ENCODE assay signal across 8 mouse cellular contexts in the genomic region with DNA sequence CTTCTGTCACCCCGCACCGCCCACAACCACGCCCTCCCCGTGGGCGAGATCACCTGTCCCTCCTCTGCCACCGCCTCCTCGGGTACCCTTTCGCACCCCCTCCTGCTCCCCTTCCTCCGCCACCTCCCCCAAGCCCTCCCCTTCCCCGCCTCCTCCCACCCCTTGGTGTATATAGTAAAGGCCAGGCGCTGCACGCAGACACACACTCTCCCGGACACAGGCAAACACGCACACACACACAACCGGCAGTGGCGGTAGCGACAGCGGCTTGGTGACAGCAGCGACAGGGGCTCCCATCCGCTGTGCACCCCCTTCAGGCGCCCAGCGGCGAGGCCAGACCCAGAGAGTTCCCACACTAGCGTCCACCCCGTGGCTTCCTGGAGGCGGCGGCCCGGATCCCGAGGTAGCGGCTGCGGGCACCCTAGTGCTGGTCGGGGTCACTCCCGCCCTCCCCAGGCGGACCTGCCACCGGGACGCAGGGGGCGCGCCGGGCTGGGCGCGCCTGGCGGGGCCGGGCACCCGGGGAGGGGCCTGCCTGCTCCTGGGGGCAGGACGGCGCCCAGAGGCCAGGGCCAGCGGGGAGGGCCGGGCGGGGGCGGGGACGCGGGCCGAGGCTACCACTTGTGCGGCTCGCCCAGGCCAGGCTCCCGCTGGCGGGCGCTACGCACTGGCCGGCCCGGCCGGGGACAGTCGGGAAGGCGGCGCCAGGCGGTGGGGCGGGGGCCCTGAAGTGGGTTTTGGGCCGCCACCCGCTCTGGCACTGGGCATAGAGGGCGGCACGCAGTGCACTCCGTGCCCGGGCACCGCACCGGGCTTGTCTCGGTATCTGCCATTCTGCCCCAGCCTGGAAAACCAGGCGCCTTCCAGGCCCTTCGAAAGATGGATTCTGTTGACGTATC. TPM values are rescaled to one million over a fixed set of nuclear protein-coding genes. Genes with fewer than 3 reads are reported as not detected.
DNase-seq lines count a peak whose midpoint lies in the region; ATAC-seq and TF ChIP-seq lines count a peak whose summit lies in the region.

Gene Rai2, plus strand, starts transcription at position 205 of the 899 bp plus-strand sequence.

- no peak for TF ChIP-seq EP300 in liver, postnatal 0 days (IDR thresholded peaks at IDR 0.05; ENCODE audit: low read depth)

- H3K4me2 ChIP-seq in embryonic facial prominence, embryonic 12.5 days (replicated peaks), result peak within 1 kb of the TSS; percentile 95
- H3K4me2 ChIP-seq in heart, embryonic 12.5 days, result peak within 1 kb of the TSS; percentile 97
- H3K4me2 ChIP-seq in kidney, embryonic 14.5 days (replicated peaks; ENCODE audit: low read depth, low read length), result peak within 1 kb of the TSS; percentile 78
- H3K4me2 ChIP-seq in liver, postnatal 0 days (ENCODE audit: low read depth, low read length), result peak within 1 kb of the TSS; percentile 70

- ATAC-seq in embryonic facial prominence, embryonic 12.5 days (ENCODE audit: insufficient number of reproducible peaks, insufficient read depth, low FRiP score, low TSS enrichment), result peak; percentile 81
- peak; percentile 78 for ATAC-seq in heart, embryonic 12.5 days (ENCODE audit: insufficient number of reproducible peaks, low FRiP score)
- peak; percentile 85 for ATAC-seq in kidney, embryonic 14.5 days (ENCODE audit: low FRiP score, low TSS enrichment)
- peak; percentile 62 for ATAC-seq in liver, postnatal 0 days
- ATAC-seq in erythroid progenitor cell, adult 5-6 weeks (replicated peaks; ENCODE audit: low FRiP score, poor library complexity, severe bottlenecking), result no peak

- H3K4me3 ChIP-seq in embryonic facial prominence, embryonic 12.5 days, result peak within 1 kb of the TSS; percentile 53
- H3K4me3 ChIP-seq in heart, embryonic 12.5 days, result peak within 1 kb of the TSS; percentile 75
- H3K4me3 ChIP-seq in kidney, embryonic 14.5 days (ENCODE audit: low read length), result peak within 1 kb of the TSS; percentile 52
- H3K4me3 ChIP-seq in liver, postnatal 0 days (ENCODE audit: low read depth, low read length), result peak within 1 kb of the TSS; percentile 45

- DNase-seq in urinary bladder, adult 2 months (ENCODE audit: low spot score), result peak; percentile 25
- no peak for DNase-seq in urinary bladder, postnatal 25 days (ENCODE audit: low spot score)
- peak; percentile 29 for DNase-seq in liver, postnatal 0 days
- DNase-seq in ovary, postnatal 10 days (ENCODE audit: low spot score), result peak; percentile 13

- H3K27me3 ChIP-seq in embryonic facial prominence, embryonic 12.5 days, result peaks cover 59% of the 10 kb centered on the region
- peaks cover 41% of the 10 kb centered on the region for H3K27me3 ChIP-seq in heart, embryonic 12.5 days (replicated peaks)
- H3K27me3 ChIP-seq in kidney, embryonic 14.5 days (ENCODE audit: control insufficient read depth, insufficient read depth, low read length), result no peaks in the 10 kb centered on the region; the same call in 1 of the 2 replicates
- H3K27me3 ChIP-seq in liver, postnatal 0 days (ENCODE audit: insufficient read depth, low read length), result peaks cover 36% of the 10 kb centered on the region

- 25% methylated on average over 62 of the region's 79 CpGs for WGBS in embryonic facial prominence, embryonic 12.5 days
- 11% methylated on average over 32 of the region's 79 CpGs for WGBS in heart, embryonic 12.5 days
- WGBS in kidney, embryonic 14.5 days, result 22% methylated on average over 46 of the region's 79 CpGs
- 16% methylated on average over 22 of the region's 79 CpGs for WGBS in liver, postnatal 0 days (ENCODE audit: insufficient replicate concordance)

- H3K9ac ChIP-seq in embryonic facial prominence, embryonic 12.5 days, result peak within 1 kb of the TSS; percentile 40
- H3K9ac ChIP-seq in heart, embryonic 12.5 days, result peak within 1 kb of the TSS; percentile 70
- H3K9ac ChIP-seq in kidney, embryonic 14.5 days (ENCODE audit: low read depth, low read length), result peak within 1 kb of the TSS; percentile 57
- H3K9ac ChIP-seq in liver, postnatal 0 days (replicated peaks), result peak within 1 kb of the TSS; percentile 34; the same call in 1 of the 2 replicates

- H3K4me1 ChIP-seq in embryonic facial prominence, embryonic 12.5 days, result no peaks in the 10 kb centered on the region
- no peaks in the 10 kb centered on the region for H3K4me1 ChIP-seq in heart, embryonic 12.5 days (replicated peaks)
- no peaks in the 10 kb centered on the region for H3K4me1 ChIP-seq in kidney, embryonic 14.5 days (ENCODE audit: control insufficient read depth, insufficient read depth, low read length)
- H3K4me1 ChIP-seq in liver, postnatal 0 days (ENCODE audit: insufficient read depth), result no peaks in the 10 kb centered on the region

- TF ChIP-seq CTCF in liver, postnatal 0 days (IDR thresholded peaks at IDR 0.05; ENCODE audit: low read depth), result no peak

- H3K36me3 ChIP-seq in embryonic facial prominence, embryonic 12.5 days, result no peaks in the 10 kb centered on the region
- H3K36me3 ChIP-seq in heart, embryonic 12.5 days, result no peaks in the 10 kb centered on the region
- no peaks in the 10 kb centered on the region for H3K36me3 ChIP-seq in kidney, embryonic 14.5 days (ENCODE audit: control insufficient read depth, insufficient read depth, low read length)
- no peaks in the 10 kb centered on the region for H3K36me3 ChIP-seq in liver, postnatal 0 days (replicated peaks; ENCODE audit: insufficient read depth, low read length)

- no peaks in the 10 kb centered on the region for H3K9me3 ChIP-seq in embryonic facial prominence, embryonic 12.5 days
- H3K9me3 ChIP-seq in heart, embryonic 12.5 days (replicated peaks), result no peaks in the 10 kb centered on the region
- H3K9me3 ChIP-seq in kidney, embryonic 14.5 days (ENCODE audit: control insufficient read depth, low read length), result no peaks in the 10 kb centered on the region
- no peaks in the 10 kb centered on the region for H3K9me3 ChIP-seq in liver, postnatal 0 days (ENCODE audit: low read length)

- H3K27ac ChIP-seq in embryonic facial prominence, embryonic 12.5 days, result no peak within 1 kb of the TSS
- H3K27ac ChIP-seq in heart, embryonic 12.5 days (ENCODE audit: poor library complexity, severe bottlenecking), result no peak within 1 kb of the TSS
- no peak within 1 kb of the TSS for H3K27ac ChIP-seq in kidney, embryonic 14.5 days (ENCODE audit: low read depth, low read length)
- no peak within 1 kb of the TSS for H3K27ac ChIP-seq in liver, postnatal 0 days (ENCODE audit: low read depth)

RNA-seq across cellular contexts. Expression of gene Rai2, which starts in this region (rescaled TPM):
- polyA plus RNA-seq in urinary bladder, adult 2 months (2012; rRNA removed), result 11.0 and 11.5 TPM in 2 replicates
- polyA plus RNA-seq in embryonic facial prominence, embryonic 12.5 days (2016; fragmentation: Nextera tagmentation; extraction: Ambion mirVana), result 1.9 and 2.2 TPM in 2 replicates
- 3.8 and 4.0 TPM in 2 replicates for polyA plus RNA-seq in heart, embryonic 12.5 days (2016; fragmentation: Nextera tagmentation; extraction: Ambion mirVana)
- 5.1 and 6.2 TPM in 2 replicates for polyA plus RNA-seq in kidney, embryonic 14.5 days (2014; fragmentation: Nextera tagmentation; extraction: Ambion mirVana)
- 0.62 and 0.71 TPM in 2 replicates for polyA plus RNA-seq in liver, postnatal 0 days (2015; fragmentation: Nextera tagmentation; extraction: Ambion mirVana)
- total RNA-seq in erythroid progenitor cell, adult 5-6 weeks (2015; ENCODE audit: low replicate concordance), result not detected in 2 replicates
- total RNA-seq in erythroid progenitor cell, adult 5-6 weeks (2017; ENCODE audit: low replicate concordance), result not detected in 2 replicates

Comparison
In these comparisons a context has a peak if more than half of its experiments do, and no peak if none do; other contexts are left out.
1. Peak in DNase-seq, ATAC-seq, H3K4me3 ChIP-seq, H3K9ac ChIP-seq and H3K4me2 ChIP-seq in liver, postnatal 0 days; RNA of the gene not detected or under 1 TPM.